Mouse (Mus musculus) heart, adult 8-10 months (tissue): Measurements from ENCODE around the gene Gas2. TPM values are rescaled to one million over a fixed set of nuclear protein-coding genes. Genes with fewer than 3 reads are reported as not detected.

Experiments
- DNase-seq: peaks from one replicate; pipeline ENCODE4 v3.0.0; 2022; ENCODE audit warnings: low spot score
- total RNA-seq, 4 experiments: library from RNA; stranded (reverse); gene quantifications; 2 replicates each; pipeline ENCODE4 v1.2.4; 2022

The Gas2 gene
- total RNA-seq, 4 experiments from 2014 or later, result 3.2 to 4.7 (median 4.4) TPM

DNA sequence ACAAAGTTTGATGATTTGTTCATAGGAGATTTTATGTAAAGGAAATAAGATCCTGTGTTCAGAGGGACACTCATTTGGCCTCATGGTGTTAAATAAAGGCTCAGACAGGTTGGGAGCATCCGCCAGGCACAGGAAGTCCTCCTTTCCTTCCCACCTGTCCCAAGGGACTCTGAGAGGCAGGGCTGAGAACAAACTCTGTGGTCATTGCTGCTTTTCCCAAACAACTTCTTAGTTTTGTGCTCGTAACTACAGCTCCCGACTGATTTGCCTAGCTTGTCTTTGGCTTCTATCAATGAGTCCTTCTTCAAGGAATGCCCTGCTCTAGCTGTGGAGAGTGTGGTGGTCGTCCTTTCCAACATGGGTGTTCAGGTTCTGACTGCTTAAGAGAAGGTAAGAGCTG is 18.3 kb downstream of the Gas2 start:
- peak; percentile 44 for DNase-seq

DNA sequence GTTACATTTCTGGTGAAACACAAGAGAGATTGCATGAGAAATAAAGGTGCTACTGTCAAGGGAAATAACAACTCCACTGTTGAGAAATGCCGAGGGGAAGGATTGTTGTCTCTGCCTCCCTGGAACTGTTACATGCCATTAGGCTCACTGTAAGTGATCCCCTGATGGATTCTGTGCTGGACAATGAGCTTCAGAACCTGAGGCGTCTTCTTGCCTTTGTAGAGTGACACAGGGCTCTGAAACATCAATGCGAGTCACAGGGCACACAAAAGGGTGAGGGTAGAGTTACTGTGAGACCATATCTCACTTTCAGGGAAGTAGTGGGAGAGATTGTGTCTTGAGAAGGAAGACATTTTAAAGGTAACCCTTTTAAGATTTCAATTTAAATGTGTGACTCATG is 23.5 kb downstream of the Gas2 start:
- no peak for DNase-seq

DNA sequence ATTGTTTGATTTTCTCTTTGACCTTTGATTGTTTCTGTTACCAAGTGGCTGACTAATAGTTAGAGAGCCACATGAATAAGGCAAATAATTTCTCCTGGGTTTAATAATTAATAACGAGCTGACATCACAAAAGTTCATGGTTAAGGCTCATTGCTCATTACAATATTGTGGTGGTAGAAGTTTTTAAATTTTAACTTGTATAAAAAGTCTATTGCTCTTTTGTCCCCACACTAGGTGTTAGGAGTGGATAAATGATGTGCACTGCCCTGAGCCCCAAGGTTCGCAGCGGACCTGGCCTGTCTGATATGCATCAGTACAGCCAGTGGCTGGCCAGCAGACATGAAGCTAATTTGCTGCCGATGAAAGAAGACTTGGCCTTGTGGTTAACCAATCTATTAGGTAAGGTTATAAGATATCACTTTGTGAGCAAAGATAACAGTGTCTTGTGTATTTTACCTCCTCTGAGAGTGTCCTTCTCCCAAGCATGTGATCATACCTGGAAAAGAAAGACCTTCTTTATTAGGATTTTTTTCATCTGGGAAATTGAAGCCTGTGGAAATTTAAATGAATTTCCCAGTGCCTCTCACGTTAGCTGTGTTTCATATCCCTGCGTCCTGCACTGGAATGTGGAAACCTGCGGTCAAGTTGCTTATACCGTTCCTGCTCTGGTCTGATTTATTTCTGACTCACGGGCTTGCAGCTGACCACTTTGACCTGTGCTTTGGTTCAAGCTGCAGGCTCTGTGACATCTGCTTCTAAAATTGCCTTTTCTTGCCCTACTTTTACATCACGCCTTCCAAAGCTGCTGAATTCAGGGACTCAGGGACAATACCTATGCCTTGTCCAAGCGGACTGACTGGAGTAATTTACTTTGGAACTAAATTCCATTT is 26.1 kb downstream of the Gas2 start:
- no peak for DNase-seq

DNA sequence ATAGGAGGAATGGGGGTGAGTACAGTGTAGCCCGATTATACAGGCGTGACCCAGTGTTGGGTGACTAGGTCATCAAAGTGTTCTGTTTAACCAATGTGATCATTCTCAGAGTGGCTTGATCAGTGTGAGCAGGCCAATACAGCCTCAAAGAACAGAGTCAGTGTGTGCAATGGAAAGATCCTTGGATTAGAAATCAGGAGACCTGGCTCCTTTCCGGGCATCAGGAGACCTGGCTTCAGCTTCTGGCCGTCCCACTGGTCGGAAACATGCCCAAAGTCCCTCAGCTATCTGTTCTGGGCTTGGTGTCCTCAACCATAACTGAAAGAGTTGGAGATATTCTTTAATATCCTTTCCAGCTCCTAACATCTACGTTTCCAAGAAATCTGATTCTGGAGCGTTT is 27.8 kb downstream of the Gas2 start:
- DNase-seq, result no peak

DNA sequence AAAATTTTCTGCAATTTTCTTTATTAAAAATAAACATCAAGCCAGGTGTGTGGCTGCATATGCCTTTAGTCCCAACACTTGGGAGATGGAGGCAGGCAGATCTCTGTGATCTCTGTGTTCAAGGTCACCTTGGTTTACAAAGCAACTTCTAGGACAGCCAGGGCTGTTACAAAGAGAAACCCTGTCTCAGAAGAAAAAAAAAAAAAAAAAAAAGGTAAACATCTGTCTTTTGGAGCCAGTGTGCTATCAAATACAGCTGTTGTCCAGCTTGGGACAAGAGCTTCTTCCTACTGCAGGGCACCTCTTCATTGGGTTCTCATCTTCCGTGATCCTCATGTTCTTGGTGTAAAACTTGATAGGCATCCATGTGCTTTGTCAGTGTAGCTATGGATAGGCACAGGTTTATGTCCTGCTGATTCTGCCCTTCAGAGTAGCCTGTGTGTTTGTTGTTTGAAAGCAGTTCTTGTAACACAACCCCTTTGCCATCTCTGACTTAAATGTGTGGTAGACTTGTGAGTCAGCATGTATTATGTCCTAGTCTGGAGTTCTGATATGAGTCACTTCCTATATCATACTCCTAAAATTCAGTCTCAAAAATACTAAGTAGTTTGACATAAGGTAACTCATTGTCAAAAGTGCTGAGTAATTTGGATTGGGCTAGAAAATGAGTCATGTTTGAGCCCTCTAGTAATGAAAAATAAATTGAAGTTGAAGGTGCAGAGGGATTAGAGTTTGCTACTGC is 30.6 kb downstream of the Gas2 start:
- DNase-seq, result no peak

- DNase-seq, result no peak
Observed at GRCm38 (mm10) chr7:51893008-51893407, 31.2 kb downstream of the Gas2 start.

- no peak for DNase-seq
Observed at GRCm38 (mm10) chr7:51894133-51894801, 32.5 kb downstream of the Gas2 start.

GRCm38 (mm10) chr7:51894939-51895338 is 33.1 kb downstream of the Gas2 start:
- DNase-seq, result no peak

- no peak for DNase-seq
Observed at GRCm38 (mm10) chr7:51899066-51899465, 37.3 kb downstream of the Gas2 start.

- peak; percentile 75 for DNase-seq
Observed at GRCm38 (mm10) chr7:51913292-51914050, 51.7 kb downstream of the Gas2 start.

- DNase-seq, result no peak
Observed at GRCm38 (mm10) chr7:51914132-51914531, 52.3 kb downstream of the Gas2 start.

GRCm38 (mm10) chr7:51928761-51929519 is 67.1 kb downstream of the Gas2 start:
- no peak for DNase-seq

GRCm38 (mm10) chr7:51931217-51931616 is 69.4 kb downstream of the Gas2 start:
- no peak for DNase-seq

GRCm38 (mm10) chr7:51937337-51937736 is 75.5 kb downstream of the Gas2 start:
- no peak for DNase-seq

- DNase-seq, result no peak
Observed at GRCm38 (mm10) chr7:51940461-51940860, 78.6 kb downstream of the Gas2 start.

DNA sequence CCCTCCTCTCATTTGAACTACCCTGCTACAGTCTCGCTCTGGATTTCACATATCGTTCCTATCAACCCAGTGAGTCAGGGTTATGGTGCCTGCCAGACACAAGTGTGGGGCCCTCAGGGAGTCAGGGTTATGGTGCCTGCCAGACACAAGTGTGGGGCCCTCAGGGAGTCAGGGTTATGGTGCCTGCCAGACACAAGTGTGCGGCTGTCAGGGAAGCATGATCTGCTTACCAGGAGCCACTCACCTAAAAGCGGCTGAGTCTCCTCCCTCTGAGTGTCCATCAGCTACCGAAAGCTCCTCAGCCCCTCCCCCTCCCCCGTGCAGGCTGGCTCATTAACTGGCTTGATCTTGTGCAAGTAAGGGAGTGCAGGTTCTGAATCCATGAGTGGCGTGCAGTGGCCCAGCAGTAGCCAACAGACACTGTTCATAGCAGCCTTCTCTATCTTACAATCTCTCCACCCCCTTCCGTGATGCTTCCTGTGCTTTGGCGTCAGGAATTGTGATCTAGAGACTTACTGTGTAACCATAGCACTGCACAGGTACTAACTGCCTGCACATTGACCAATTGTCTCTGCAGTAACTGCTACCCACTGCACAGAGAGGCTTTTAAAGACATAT is 93.7 kb downstream of the Gas2 start:
- DNase-seq, result no peak

DNA sequence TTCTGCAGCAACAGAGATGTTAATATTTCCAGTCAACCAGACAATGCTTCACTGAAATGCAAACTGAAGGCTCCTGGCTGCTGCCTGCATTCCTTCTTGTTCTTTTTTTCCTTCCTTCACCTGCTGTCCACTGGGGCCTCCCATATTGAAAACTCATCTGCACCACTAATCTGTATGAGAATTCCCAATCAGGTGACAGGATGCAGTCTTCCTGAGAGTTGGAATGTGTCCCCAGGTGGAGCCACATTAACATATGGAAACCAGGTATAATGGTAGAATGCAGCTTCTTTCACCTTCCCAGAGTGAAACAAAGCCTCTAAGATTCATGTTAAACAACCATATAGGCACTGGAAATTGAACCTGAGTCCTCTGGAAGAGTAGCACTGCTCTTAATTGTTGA is 96.0 kb downstream of the Gas2 start:
- DNase-seq, result no peak

GRCm38 (mm10) chr7:51960698-51961374 is 99.0 kb downstream of the Gas2 start:
- no peak for DNase-seq

DNA sequence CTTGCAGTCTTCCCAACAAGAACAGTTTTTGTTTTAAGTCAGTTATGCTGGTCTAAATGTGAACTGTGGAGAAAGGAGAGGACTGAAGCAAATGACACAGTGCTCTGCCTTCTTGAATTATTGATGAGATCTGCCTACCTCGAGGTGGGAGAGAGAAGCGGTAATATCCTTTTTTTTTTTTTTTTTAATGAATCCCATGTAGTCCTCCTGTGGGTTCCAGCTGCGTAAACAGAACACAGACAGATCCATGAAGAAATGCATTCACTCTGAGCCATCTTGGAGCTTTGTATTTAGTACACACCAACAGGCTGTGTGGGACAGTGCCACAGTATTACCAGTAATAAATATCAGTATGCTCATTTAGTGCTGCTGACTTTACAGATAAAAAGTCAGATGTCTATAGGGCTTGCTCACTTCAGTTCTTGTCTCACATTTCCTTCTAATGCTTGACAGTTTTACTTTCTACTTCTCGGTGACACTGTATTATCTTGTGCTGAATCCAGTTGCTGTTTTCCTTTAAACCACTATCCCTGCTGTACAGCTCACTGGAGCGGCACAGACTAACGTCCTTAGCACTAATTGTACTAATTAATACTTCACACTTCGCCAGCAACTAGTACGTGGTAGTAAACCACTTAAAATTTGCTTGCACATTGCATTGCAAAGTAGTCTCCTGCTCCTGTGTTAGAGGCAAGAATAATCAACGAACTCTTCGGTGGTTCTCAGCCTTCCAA is 100.6 kb downstream of the Gas2 start:
- no peak for DNase-seq
